Mouse (Mus musculus) liver, embryonic 14.5 days (tissue): ENCODE measurements around the gene Jup.

Experiments
- CTCF ChIP-seq: IDR thresholded peaks from 2 replicates; pipeline ENCODE4 v1.5.1; 2016; ENCODE audit warnings: antibody characterized with exemption, low read depth, control low read depth
- EP300 ChIP-seq: IDR thresholded peaks from 2 replicates; pipeline ENCODE4 v1.6.1; 2016; ENCODE audit warnings: antibody characterized with exemption, low read depth

GRCm38 (mm10) chr11:100323578-100323977, 74.0 kb downstream of the Jup start:
- TF ChIP-seq CTCF (peak; percentile 85), EP300 (no peak)
